Mouse (Mus musculus) heart, postnatal 0 days (tissue): ENCODE measurements around the gene Cd93.

Experiments used
- CTCF ChIP-seq: IDR thresholded peaks from 2 replicates; pipeline ENCODE4 v1.5.1; 2016; ENCODE audit warnings: antibody characterized with exemption, control low read depth, low read depth
- EP300 ChIP-seq: IDR thresholded peaks from 2 replicates; pipeline ENCODE4 v1.6.1; 2016; ENCODE audit warnings: antibody characterized with exemption, low read depth

DNA sequence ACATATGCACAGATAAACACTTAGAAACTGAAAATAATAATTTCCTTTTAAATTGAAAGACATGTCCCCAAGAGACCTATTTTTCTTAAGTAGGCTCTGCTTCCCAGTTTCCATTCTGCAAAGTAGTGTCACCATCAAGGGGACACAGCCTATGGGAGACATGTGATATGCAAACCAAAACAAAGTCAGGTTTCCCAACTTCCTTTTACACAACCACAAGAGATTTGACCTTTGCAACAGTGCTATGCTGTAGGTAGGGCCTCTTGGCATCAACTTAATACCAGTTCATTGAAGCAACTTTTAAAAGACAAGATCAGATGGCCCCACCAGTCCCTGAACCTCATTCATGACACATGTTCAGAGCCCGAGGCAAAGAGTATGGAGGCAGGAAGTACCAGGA, 50.2 kb downstream of the Cd93 start:
- TF ChIP-seq CTCF, result no peak
- no peak for TF ChIP-seq EP300
